Mouse (Mus musculus): ENCODE measurements around the gene P2rx7. TPM values are rescaled to one million over a fixed set of nuclear protein-coding genes. Genes with fewer than 3 reads are reported as not detected.

Gene P2rx7
- polyA plus RNA-seq, 1 experiment from 2014 or later, result 1.8 TPM

DNA sequence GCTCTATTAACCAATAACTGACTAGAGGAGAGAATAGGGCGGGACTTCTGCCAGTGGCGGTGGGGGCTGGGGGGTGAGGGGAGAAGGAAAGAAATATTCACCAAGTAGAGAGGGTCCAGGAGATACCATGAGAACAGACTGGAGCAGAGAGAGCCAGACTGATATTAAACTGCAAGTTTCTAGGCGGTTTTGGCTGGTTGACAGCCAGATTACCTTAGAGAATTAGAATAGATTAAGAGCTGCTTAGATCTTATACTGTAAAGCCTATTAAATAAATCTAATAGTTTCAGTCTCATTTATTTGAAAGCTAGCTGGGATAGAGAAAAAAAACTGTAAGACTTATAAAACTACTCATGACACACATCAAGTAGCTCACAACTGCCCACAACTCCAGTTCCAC, 61.5 kb downstream of the P2rx7 start:
- H3K4me3 ChIP-seq (ENCODE audit: low read depth, low read length), result no peak overlapping the region

DNA sequence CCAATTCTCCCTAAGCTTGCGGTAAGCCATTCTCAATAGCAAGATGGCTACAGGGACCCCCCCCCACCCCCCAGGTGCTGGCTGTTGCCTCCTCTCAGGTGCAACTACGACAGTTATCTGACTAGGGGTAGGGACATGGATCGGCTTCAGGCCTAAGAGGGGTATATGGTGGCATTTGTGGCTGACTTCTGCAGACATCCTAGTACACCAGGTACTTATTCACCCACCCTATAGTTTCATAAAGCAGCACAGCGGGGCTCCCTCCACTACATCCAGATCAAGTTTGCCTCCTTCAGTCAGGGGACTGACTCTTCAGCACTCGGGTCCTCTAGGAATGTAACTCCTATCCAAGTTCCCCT, 63.2 kb downstream of the P2rx7 start:
- H3K4me2 ChIP-seq (ENCODE audit: low read length), result peak overlapping the region; percentile 83
- H3K27ac ChIP-seq (ENCODE audit: low read length), result peak overlapping the region; percentile 86
- ATAC-seq, result peak; percentile 37; the same call in 1 of the 2 replicates
- H3K4me1 ChIP-seq (ENCODE audit: control insufficient read depth, insufficient read depth, low read length), result peaks cover 10% of the 10 kb centered on the region
- H3K4me3 ChIP-seq (ENCODE audit: low read depth, low read length), result peak overlapping the region; percentile 54
- no peaks in the 10 kb centered on the region for H3K27me3 ChIP-seq (ENCODE audit: control insufficient read depth, insufficient read depth, low read depth, low read length)
- no peaks in the 10 kb centered on the region for H3K9me3 ChIP-seq (replicated peaks; ENCODE audit: control insufficient read depth, low read length, poor library complexity, severe bottlenecking)
- peak overlapping the region; percentile 77 for H3K9ac ChIP-seq (ENCODE audit: low read depth, low read length)
- WGBS, result 44% methylated on average over 5 of the region's 5 CpGs
- no peaks in the 10 kb centered on the region for H3K36me3 ChIP-seq (ENCODE audit: control insufficient read depth, insufficient read depth, low read length)

More for the DNA sequence above, 61.5 kb downstream of the P2rx7 start:
- H3K4me1 ChIP-seq (ENCODE audit: control insufficient read depth, insufficient read depth, low read length), result peaks cover 10% of the 10 kb centered on the region
- WGBS, result 76% methylated on average over 3 of the region's 3 CpGs
- no peaks in the 10 kb centered on the region for H3K27me3 ChIP-seq (ENCODE audit: control insufficient read depth, insufficient read depth, low read depth, low read length)
- no peak overlapping the region for H3K27ac ChIP-seq (ENCODE audit: low read length)
- ATAC-seq, result no peak
- no peak overlapping the region for H3K9ac ChIP-seq (ENCODE audit: low read depth, low read length)
- H3K4me2 ChIP-seq (ENCODE audit: low read length), result no peak overlapping the region
- H3K36me3 ChIP-seq (ENCODE audit: control insufficient read depth, insufficient read depth, low read length), result no peaks in the 10 kb centered on the region
- no peaks in the 10 kb centered on the region for H3K9me3 ChIP-seq (replicated peaks; ENCODE audit: control insufficient read depth, low read length, poor library complexity, severe bottlenecking)

DNA sequence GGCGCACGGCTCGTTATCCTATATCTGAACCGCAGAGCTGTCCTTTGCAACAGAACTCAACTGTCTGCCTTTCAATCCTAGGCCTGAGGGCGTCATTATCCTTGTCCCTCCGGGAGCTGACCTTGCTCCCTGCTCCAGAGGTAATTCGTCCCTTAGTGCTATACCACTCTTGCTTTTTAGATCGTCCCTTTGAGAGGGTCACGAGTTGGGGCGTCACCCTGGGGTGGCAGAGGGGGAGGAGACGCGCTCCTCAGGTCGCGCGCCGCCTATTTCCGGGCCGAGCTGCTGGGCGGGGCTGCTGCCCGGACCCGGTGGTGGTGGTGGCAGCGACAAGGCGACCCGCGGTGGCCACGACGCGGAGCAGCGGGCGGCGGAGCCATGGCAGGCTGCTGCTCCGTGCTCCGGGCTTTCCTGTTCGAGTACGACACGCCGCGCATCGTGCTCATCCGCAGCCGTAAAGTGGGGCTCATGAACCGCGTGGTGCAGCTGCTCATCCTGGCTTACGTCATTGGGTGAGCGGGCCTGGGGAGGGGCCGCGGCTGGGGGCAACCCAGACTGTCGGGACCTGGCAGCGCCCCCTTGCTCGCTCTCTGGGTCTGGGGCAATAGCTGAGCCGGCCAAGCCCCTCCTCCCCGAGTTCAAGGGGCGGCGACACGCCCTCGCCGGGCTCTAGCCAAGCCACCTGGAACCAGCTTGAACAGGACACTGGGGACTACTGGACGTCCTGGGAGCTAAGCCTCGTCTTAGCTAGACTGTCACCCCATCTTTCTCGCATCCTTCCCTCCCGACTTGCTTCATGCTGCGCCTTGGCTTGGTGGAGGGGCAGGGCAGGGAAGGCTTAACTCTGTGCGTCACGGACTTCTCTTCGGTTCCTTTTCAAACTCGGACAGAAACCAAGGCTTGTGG, 63.8 kb downstream of the P2rx7 start, which contains the start of gene P2rx4:
Gene P2rx4 (plus strand): TSS at position 269 of the 906 bp plus-strand sequence.
- Histone ChIP-seq H3K36me3 (ENCODE audit: control insufficient read depth, insufficient read depth, low read length) (no peaks in the 10 kb centered on the region), H3K4me1 (ENCODE audit: control insufficient read depth, insufficient read depth, low read length) (peaks cover 10% of the 10 kb centered on the region), H3K9ac (ENCODE audit: low read depth, low read length) (peak within 1 kb of the TSS; percentile 77), H3K4me3 (ENCODE audit: low read depth, low read length) (peak within 1 kb of the TSS; percentile 54), H3K4me2 (ENCODE audit: low read length) (peak within 1 kb of the TSS; percentile 83), H3K27me3 (ENCODE audit: control insufficient read depth, insufficient read depth, low read depth, low read length) (no peaks in the 10 kb centered on the region), H3K9me3 (replicated peaks; ENCODE audit: control insufficient read depth, low read length, poor library complexity, severe bottlenecking) (no peaks in the 10 kb centered on the region), H3K27ac (ENCODE audit: low read length) (peak within 1 kb of the TSS; percentile 86)
- under 1% methylated on average over 63 of the region's 66 CpGs for WGBS
- peak; percentile 91 for ATAC-seq

DNA sequence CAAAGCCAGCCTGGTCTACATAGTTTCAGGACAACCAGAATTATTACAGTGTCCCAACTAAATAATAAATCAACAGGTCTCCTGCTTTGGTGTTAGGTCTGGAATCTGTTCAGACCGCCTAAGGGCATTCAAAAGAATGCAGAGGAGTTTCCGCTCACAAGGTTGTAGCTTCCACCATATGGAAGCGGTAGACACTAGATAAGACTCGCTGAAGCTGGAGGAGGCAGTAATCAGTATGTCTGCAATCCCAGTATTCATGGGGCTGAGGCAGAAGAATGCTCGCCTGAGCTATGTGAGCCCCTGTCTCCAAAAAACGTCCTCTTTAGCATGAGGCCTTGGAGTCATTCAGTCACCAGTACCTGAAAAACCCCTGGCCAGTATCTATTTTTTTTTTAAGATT, 65.1 kb downstream of the P2rx7 start:
- Histone ChIP-seq H3K4me2 (ENCODE audit: low read length) (no peak overlapping the region), H3K4me3 (ENCODE audit: low read depth, low read length) (no peak overlapping the region), H3K27me3 (ENCODE audit: control insufficient read depth, insufficient read depth, low read depth, low read length) (no peaks in the 10 kb centered on the region), H3K9ac (ENCODE audit: low read depth, low read length) (no peak overlapping the region), H3K36me3 (ENCODE audit: control insufficient read depth, insufficient read depth, low read length) (no peaks in the 10 kb centered on the region), H3K9me3 (replicated peaks; ENCODE audit: control insufficient read depth, low read length, poor library complexity, severe bottlenecking) (no peaks in the 10 kb centered on the region), H3K4me1 (ENCODE audit: control insufficient read depth, insufficient read depth, low read length) (peaks cover 10% of the 10 kb centered on the region), H3K27ac (ENCODE audit: low read length) (no peak overlapping the region)
- WGBS, result 87% methylated on average over 6 of the region's 6 CpGs
- ATAC-seq, result no peak

DNA sequence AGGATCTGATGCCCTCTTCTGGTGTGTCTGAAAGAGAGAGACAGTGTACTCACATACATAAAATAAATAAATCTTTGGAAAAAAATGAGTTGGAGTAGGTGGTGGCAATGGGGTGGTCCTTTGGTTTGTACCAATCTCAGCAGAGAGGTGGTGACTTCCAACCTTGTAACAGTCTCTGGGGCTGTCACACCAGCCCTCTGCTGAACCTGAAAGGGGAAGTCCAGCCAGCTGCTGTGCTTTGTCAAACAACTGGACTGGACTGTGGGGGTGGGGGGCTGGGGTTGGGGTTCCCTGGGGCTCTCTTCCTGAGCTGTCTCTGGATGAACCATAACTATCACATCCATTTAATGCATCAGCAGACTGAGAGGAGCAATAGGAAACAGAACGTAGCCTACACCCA, 72.0 kb downstream of the P2rx7 start:
- no peaks in the 10 kb centered on the region for H3K27me3 ChIP-seq (ENCODE audit: control insufficient read depth, insufficient read depth, low read depth, low read length)
- WGBS, result 89% methylated on average over 1 of the region's 1 CpGs
- no peak overlapping the region for H3K4me3 ChIP-seq (ENCODE audit: low read depth, low read length)
- no peak overlapping the region for H3K9ac ChIP-seq (ENCODE audit: low read depth, low read length)
- H3K27ac ChIP-seq (ENCODE audit: low read length), result no peak overlapping the region
- H3K4me2 ChIP-seq (ENCODE audit: low read length), result no peak overlapping the region
- no peaks in the 10 kb centered on the region for H3K36me3 ChIP-seq (ENCODE audit: control insufficient read depth, insufficient read depth, low read length)
- no peak for ATAC-seq
- H3K4me1 ChIP-seq (ENCODE audit: control insufficient read depth, insufficient read depth, low read length), result no peaks in the 10 kb centered on the region
- no peaks in the 10 kb centered on the region for H3K9me3 ChIP-seq (replicated peaks; ENCODE audit: control insufficient read depth, low read length, poor library complexity, severe bottlenecking)

DNA sequence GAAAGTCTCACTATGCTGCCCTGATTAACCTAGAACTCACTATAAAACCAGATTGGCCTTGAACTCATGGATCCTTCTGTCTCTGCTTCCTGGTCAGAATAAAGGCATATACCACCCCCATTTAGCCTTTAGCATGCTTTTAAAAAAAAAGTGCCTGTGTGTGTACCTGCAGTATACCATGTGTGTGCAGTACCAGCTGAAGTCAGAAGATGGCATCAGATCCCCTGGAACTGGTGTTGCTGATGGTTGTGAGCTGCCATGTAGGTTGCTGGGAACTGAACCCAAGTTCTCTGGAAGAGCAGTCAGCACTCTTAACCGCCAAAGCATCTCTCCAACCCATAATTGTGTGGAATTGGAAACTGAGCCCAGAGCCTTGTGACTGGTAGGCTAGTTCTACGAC, 73.1 kb downstream of the P2rx7 start:
- Histone ChIP-seq H3K4me1 (ENCODE audit: control insufficient read depth, insufficient read depth, low read length) (no peaks in the 10 kb centered on the region), H3K9ac (ENCODE audit: low read depth, low read length) (no peak overlapping the region), H3K27me3 (ENCODE audit: control insufficient read depth, insufficient read depth, low read depth, low read length) (no peaks in the 10 kb centered on the region), H3K4me2 (ENCODE audit: low read length) (no peak overlapping the region), H3K27ac (ENCODE audit: low read length) (no peak overlapping the region), H3K9me3 (replicated peaks; ENCODE audit: control insufficient read depth, low read length, poor library complexity, severe bottlenecking) (no peaks in the 10 kb centered on the region), H3K4me3 (ENCODE audit: low read depth, low read length) (no peak overlapping the region), H3K36me3 (ENCODE audit: control insufficient read depth, insufficient read depth, low read length) (no peaks in the 10 kb centered on the region)
- 100% methylated on average over 2 of the region's 2 CpGs for WGBS
- ATAC-seq, result no peak

DNA sequence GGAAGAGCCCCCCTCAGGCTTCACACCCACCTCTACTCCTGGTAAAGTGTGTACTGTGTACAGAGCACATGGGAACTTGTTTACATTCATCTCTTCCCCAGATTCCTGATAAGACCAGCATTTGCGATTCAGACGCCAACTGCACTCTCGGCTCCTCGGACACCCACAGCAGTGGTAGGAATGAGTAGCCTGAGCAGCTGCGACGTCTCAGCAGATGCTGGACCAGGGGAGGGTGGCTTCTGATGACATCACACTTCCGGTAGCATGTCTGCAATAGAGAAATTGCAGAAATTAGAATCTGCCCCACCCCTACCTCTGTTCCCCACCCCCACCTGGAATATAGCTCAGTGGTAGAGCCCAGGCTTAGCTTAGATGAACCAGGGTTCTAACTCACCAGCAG, 74.7 kb downstream of the P2rx7 start:
- Histone ChIP-seq H3K27me3 (ENCODE audit: control insufficient read depth, insufficient read depth, low read depth, low read length) (no peaks in the 10 kb centered on the region), H3K9me3 (replicated peaks; ENCODE audit: control insufficient read depth, low read length, poor library complexity, severe bottlenecking) (no peaks in the 10 kb centered on the region), H3K4me2 (ENCODE audit: low read length) (no peak overlapping the region), H3K9ac (ENCODE audit: low read depth, low read length) (no peak overlapping the region), H3K27ac (ENCODE audit: low read length) (no peak overlapping the region), H3K4me3 (ENCODE audit: low read depth, low read length) (no peak overlapping the region), H3K36me3 (ENCODE audit: control insufficient read depth, insufficient read depth, low read length) (no peaks in the 10 kb centered on the region), H3K4me1 (ENCODE audit: control insufficient read depth, insufficient read depth, low read length) (no peaks in the 10 kb centered on the region)
- ATAC-seq, result no peak
- 83% methylated on average over 7 of the region's 7 CpGs for WGBS

DNA sequence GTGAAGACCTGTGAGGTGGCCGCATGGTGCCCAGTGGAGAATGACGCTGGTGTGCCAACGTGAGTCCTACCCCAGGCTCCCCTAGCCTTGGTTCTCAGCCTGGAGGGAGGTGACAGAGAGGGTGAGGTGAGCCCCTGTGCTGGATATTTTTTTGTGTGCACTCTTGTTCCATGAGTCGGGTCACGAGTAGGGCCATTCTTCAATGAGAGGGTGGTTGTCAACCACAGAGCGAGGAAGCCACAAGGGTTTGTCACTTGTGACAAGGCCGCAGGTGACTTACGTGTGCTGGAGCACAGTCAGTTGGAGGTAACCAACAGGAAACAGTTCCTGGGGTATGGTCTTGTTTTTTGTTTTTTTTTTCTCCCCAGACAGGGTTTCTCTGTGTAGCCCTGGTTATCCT, 75.5 kb downstream of the P2rx7 start:
- Histone ChIP-seq H3K27ac (ENCODE audit: low read length) (no peak overlapping the region), H3K27me3 (ENCODE audit: control insufficient read depth, insufficient read depth, low read depth, low read length) (no peaks in the 10 kb centered on the region), H3K9me3 (replicated peaks; ENCODE audit: control insufficient read depth, low read length, poor library complexity, severe bottlenecking) (no peaks in the 10 kb centered on the region), H3K4me1 (ENCODE audit: control insufficient read depth, insufficient read depth, low read length) (no peaks in the 10 kb centered on the region), H3K9ac (ENCODE audit: low read depth, low read length) (no peak overlapping the region), H3K36me3 (ENCODE audit: control insufficient read depth, insufficient read depth, low read length) (no peaks in the 10 kb centered on the region), H3K4me3 (ENCODE audit: low read depth, low read length) (no peak overlapping the region), H3K4me2 (ENCODE audit: low read length) (no peak overlapping the region)
- WGBS, result 95% methylated on average over 8 of the region's 8 CpGs
- no peak for ATAC-seq

DNA sequence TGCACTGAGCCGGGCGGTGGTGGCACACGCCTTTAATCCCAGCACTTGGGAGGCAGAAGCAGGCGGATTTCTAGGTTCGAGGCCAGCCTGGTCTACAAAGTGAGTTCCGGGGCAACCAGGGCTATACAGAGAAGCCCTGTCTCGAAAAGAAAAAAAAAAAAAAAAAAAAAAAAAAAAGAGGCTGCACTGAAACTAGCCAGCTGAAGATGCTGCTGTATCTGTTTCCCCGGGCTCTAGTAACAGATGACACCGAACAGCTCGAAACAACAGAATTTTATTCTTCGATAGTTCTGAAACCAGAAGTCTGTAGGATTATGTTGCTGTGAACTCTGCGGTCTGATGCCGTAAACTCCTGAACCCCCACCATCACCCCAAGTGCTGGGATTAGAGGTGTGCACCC, 81.7 kb downstream of the P2rx7 start:
- H3K4me2 ChIP-seq (ENCODE audit: low read length), result no peak overlapping the region
- H3K9ac ChIP-seq (ENCODE audit: low read depth, low read length), result no peak overlapping the region
- no peak overlapping the region for H3K27ac ChIP-seq (ENCODE audit: low read length)
- no peak overlapping the region for H3K4me3 ChIP-seq (ENCODE audit: low read depth, low read length)
- no peaks in the 10 kb centered on the region for H3K9me3 ChIP-seq (replicated peaks; ENCODE audit: control insufficient read depth, low read length, poor library complexity, severe bottlenecking)
- ATAC-seq, result no peak
- no peaks in the 10 kb centered on the region; the same call in 1 of the 2 replicates for H3K4me1 ChIP-seq (ENCODE audit: control insufficient read depth, insufficient read depth, low read length)
- no peaks in the 10 kb centered on the region for H3K27me3 ChIP-seq (ENCODE audit: control insufficient read depth, insufficient read depth, low read depth, low read length)
- no peaks in the 10 kb centered on the region for H3K36me3 ChIP-seq (ENCODE audit: control insufficient read depth, insufficient read depth, low read length)
- WGBS, result 92% methylated on average over 13 of the region's 13 CpGs

Data from midbrain, embryonic 16.5 days (tissue).